Mouse (Mus musculus) embryonic facial prominence, embryonic 14.5 days (tissue): Measurements from ENCODE around the gene Gm20903. TPM values are rescaled to one million over a fixed set of nuclear protein-coding genes. Genes with fewer than 3 reads are reported as not detected.
"Not testable (repeated sequence)": the region's sequence is repeated elsewhere in the genome, so short reads cannot be mapped to it uniquely, and the experiment has no call there.

Experiments used
- ATAC-seq: fragments of 200-750 bp; cut with Nextera tagmentation; 2 replicates; pipeline ENCODE4 v1.8.0; 2017; ENCODE audit warnings: low read depth, moderate number of reproducible peaks, moderate TSS enrichment
- DNase-seq: peaks from one replicate; pipeline ENCODE4 v3.0.0-alpha.2; 2015; ENCODE audit warnings: low spot score
- H3K27ac ChIP-seq: fragments of 300-500 bp; sonication (generic); replicated peaks from 2 replicates; pipeline ENCODE4 v1.5.1; 2014; ENCODE audit warnings: low read depth, mild to moderate bottlenecking, low read length, moderate library complexity
- H3K27me3 ChIP-seq: fragments of 300-500 bp; sonication (generic); replicated peaks from 2 replicates; pipeline ENCODE4 v1.6.1; 2014; ENCODE audit warnings: low read length; ENCODE audit not compliant: control insufficient read depth, insufficient read depth
- H3K36me3 ChIP-seq: fragments of 300-500 bp; sonication (generic); 2 replicates; pipeline ENCODE4 v1.6.1; 2014; ENCODE audit warnings: low read length, mixed read lengths; ENCODE audit not compliant: control insufficient read depth, insufficient read depth
- H3K4me1 ChIP-seq: fragments of 300-500 bp; sonication (generic); 2 replicates; pipeline ENCODE4 v1.6.1; 2014; ENCODE audit warnings: antibody characterized with exemption, low read length; ENCODE audit not compliant: control insufficient read depth, insufficient read depth
- H3K4me2 ChIP-seq: fragments of 300-500 bp; sonication (generic); 2 replicates; pipeline ENCODE4 v1.6.1; 2014; ENCODE audit warnings: low read depth, mild to moderate bottlenecking, low read length, moderate library complexity, mixed read lengths
- H3K4me3 ChIP-seq: fragments of 300-500 bp; sonication (generic); 2 replicates; pipeline ENCODE4 v1.5.1; 2014; ENCODE audit warnings: low read depth, mild to moderate bottlenecking, low read length
- H3K9ac ChIP-seq: fragments of 300-500 bp; sonication (generic); 2 replicates; pipeline ENCODE4 v1.6.1; 2014; ENCODE audit warnings: low read depth, mild to moderate bottlenecking, low read length, moderate library complexity, mixed read lengths
- H3K9me3 ChIP-seq: fragments of 300-500 bp; sonication (generic); 2 replicates; pipeline ENCODE4 v1.6.1; 2016; ENCODE audit warnings: low read length; ENCODE audit not compliant: control insufficient read depth
- WGBS: fragments of 180-500 bp; shearing (Covaris S2); extraction: QIAGEN DNeasy Blood & Tissue Kit; methylation state at CpG from one replicate; pipeline ENCODE4 v1.1.7; 2014; 5-methylcytosine and 5-hydroxymethylcytosine counted together
- polyA plus RNA-seq: library from polyadenylated mRNA; unstranded; fragments of >200 nt; fragmentation: Nextera tagmentation; extraction: Ambion mirVana; gene quantifications from 2 replicates; pipeline ENCODE4 v1.2.1, GENCODE M21; 2014

Gene Gm20903
- polyA plus RNA-seq, result not detected in 2 replicates

GRCm38 (mm10) chrY:73669015-73669414 is at the start of gene Gm20903:
Gm20903 (plus strand) TSS chrY:73669315.
- not testable (repeated sequence) for H3K4me1 ChIP-seq, H3K27me3 ChIP-seq, H3K27ac ChIP-seq, H3K4me2 ChIP-seq, ATAC-seq, H3K36me3 ChIP-seq, H3K9me3 ChIP-seq, DNase-seq, H3K4me3 ChIP-seq, H3K9ac ChIP-seq
- WGBS, result no CpG with 5 or more reads among the region's 6 CpGs
